Mouse (Mus musculus): ENCODE measurements around the gene Sema4d.

- no peak for TF ChIP-seq POU5F1 (IDR thresholded peaks at IDR 0.05; ENCODE audit: borderline replicate concordance, low read length)
- TF ChIP-seq CTCF (conservative IDR thresholded peaks at IDR 0.05; ENCODE audit: low read length), result no peak
- no peak for TF ChIP-seq NANOG (IDR thresholded peaks at IDR 0.05; ENCODE audit: borderline replicate concordance, low read length)
These were observed 25.8 kb upstream of the Sema4d start for GRCm38 (mm10) chr13:51819351-51819750.

All from E14TG2a.4 (cell line).